Mouse (Mus musculus) limb, embryonic 12.5 days (tissue): ENCODE measurements around the gene Gm8232. TPM values are rescaled to one million over a fixed set of nuclear protein-coding genes. Genes with fewer than 3 reads are reported as not detected.
"Not testable (repeated sequence)": the region's sequence is repeated elsewhere in the genome, so short reads cannot be mapped to it uniquely, and the experiment has no call there.

Experiments used
- ATAC-seq: fragments of 200-750 bp; cut with Nextera tagmentation; 2 replicates; pipeline ENCODE4 v1.8.0; 2017; ENCODE audit warnings: low read depth, moderate TSS enrichment; ENCODE audit not compliant: insufficient number of reproducible peaks, insufficient read depth, low FRiP score, low TSS enrichment
- H3K27ac ChIP-seq: fragments of 300-500 bp; sonication (generic); 2 replicates; pipeline ENCODE4 v1.5.1; 2016; ENCODE audit warnings: mild to moderate bottlenecking, moderate library complexity
- H3K27me3 ChIP-seq: fragments of 300-500 bp; sonication (generic); 2 replicates; pipeline ENCODE4 v1.6.1; 2016; ENCODE audit warnings: mild to moderate bottlenecking, moderate library complexity
- H3K36me3 ChIP-seq: fragments of 300-500 bp; sonication (generic); 2 replicates; pipeline ENCODE4 v1.6.1; 2016; ENCODE audit warnings: mild to moderate bottlenecking, moderate library complexity
- H3K4me1 ChIP-seq: fragments of 300-500 bp; sonication (generic); replicated peaks from 2 replicates; pipeline ENCODE4 v1.6.1; 2016
- H3K4me2 ChIP-seq: fragments of 300-500 bp; sonication (generic); 2 replicates; pipeline ENCODE4 v1.6.1; 2016; ENCODE audit warnings: mild to moderate bottlenecking, moderate library complexity
- H3K4me3 ChIP-seq: fragments of 300-500 bp; sonication (generic); replicated peaks from 2 replicates; pipeline ENCODE4 v1.5.1; 2016; ENCODE audit warnings: mild to moderate bottlenecking
- H3K9ac ChIP-seq: fragments of 300-500 bp; sonication (generic); replicated peaks from 2 replicates; pipeline ENCODE4 v1.6.1; 2016; ENCODE audit warnings: mild to moderate bottlenecking, moderate library complexity
- H3K9me3 ChIP-seq: fragments of 300-500 bp; sonication (generic); 2 replicates; pipeline ENCODE4 v1.6.1; 2016; ENCODE audit warnings: mild to moderate bottlenecking, moderate library complexity
- WGBS: fragments of 180-500 bp; shearing (Covaris S2); methylation state at CpG from one replicate; pipeline ENCODE4 v1.1.7; 2016; 5-methylcytosine and 5-hydroxymethylcytosine counted together
- polyA plus RNA-seq: library from polyadenylated mRNA; unstranded; fragments of >200 nt; fragmentation: Nextera tagmentation; extraction: Ambion mirVana; gene quantifications from 2 replicates; pipeline ENCODE4 v1.2.1, GENCODE M21; 2016

Gm8232 gene
- polyA plus RNA-seq: not detected in 2 replicates

- not testable (repeated sequence) for H3K27me3 ChIP-seq, ATAC-seq, H3K9me3 ChIP-seq, H3K4me1 ChIP-seq, H3K9ac ChIP-seq, H3K36me3 ChIP-seq, H3K4me2 ChIP-seq, H3K27ac ChIP-seq, H3K4me3 ChIP-seq
- WGBS: 91% methylated on average over 3 of the region's 3 CpGs
Observed at GRCm38 (mm10) chr14:44433335-44433734, at the start of gene Gm8232. Gene Gm8232, plus strand, starts transcription at chr14:44433635.

- not testable (repeated sequence) for ATAC-seq
- WGBS: 82% methylated on average over 4 of the region's 4 CpGs
Observed at GRCm38 (mm10) chr14:44384233-44384632, 49.2 kb upstream of the Gm8232 start.

GRCm38 (mm10) chr14:44410588-44410987 lies 22.8 kb upstream of the Gm8232 start, which contains the start of gene Gm3371:
Gene Gm3371, minus strand, starts transcription at chr14:44410688.
- not testable (repeated sequence) for H3K27me3 ChIP-seq

More at GRCm38 (mm10) chr14:44384233-44384632, 49.2 kb upstream of the Gm8232 start:
- not testable (repeated sequence) for H3K4me3 ChIP-seq, H3K27me3 ChIP-seq, H3K36me3 ChIP-seq, H3K9me3 ChIP-seq, H3K9ac ChIP-seq, H3K4me2 ChIP-seq, H3K4me1 ChIP-seq, H3K27ac ChIP-seq

More at GRCm38 (mm10) chr14:44410588-44410987, 22.8 kb upstream of the Gm8232 start, which contains the start of gene Gm3371:
- H3K4me3 ChIP-seq, H3K4me1 ChIP-seq, H3K9ac ChIP-seq, ATAC-seq, H3K36me3 ChIP-seq, H3K9me3 ChIP-seq, H3K27ac ChIP-seq, H3K4me2 ChIP-seq: not testable (repeated sequence)
- WGBS: no CpG with 5 or more reads among the region's 2 CpGs

Other genes with a start within 250 kb of the Gm8232 start
- not detected in 2 replicates for gene Gm8212, start 236.0 kb upstream of the Gm8232 start, polyA plus RNA-seq
- gene 4930503E14Rik, start 220.4 kb upstream of the Gm8232 start, polyA plus RNA-seq: not detected in 2 replicates
- not detected in 2 replicates for gene Gm8220, start 148.1 kb upstream of the Gm8232 start, polyA plus RNA-seq
- gene Gm5930, start 95.1 kb upstream of the Gm8232 start, polyA plus RNA-seq: not detected in 2 replicates
- not detected in 2 replicates for gene Gm8229, start 68.3 kb upstream of the Gm8232 start, polyA plus RNA-seq
- not detected in 2 replicates for gene Gm3371, start 22.9 kb upstream of the Gm8232 start, polyA plus RNA-seq
- not detected in 2 replicates for gene BC061237, start 58.8 kb downstream of the Gm8232 start, polyA plus RNA-seq
- gene Gm17093, start 84.6 kb downstream of the Gm8232 start, polyA plus RNA-seq: not detected in 2 replicates
- not detected in 2 replicates for gene Gm8247, start 149.5 kb downstream of the Gm8232 start, polyA plus RNA-seq
- not detected in 2 replicates for gene Gm5624, start 194.3 kb downstream of the Gm8232 start, polyA plus RNA-seq